Mouse (Mus musculus) A20 (cell line): ENCODE results near the gene Olfr1359.

Source experiments
- DNase-seq: peaks from one replicate; pipeline ENCODE4 v3.0.0-alpha.2; 2011; ENCODE audit warnings: low read depth, low spot score

The Olfr1359 gene

GRCm38 (mm10) chr13:21722993-21723836, 25.3 kb downstream of the Olfr1359 start:
- DNase-seq, result peak; percentile 55

GRCm38 (mm10) chr13:21727948-21728572, 30.1 kb downstream of the Olfr1359 start:
- DNase-seq, result no peak

- DNase-seq, result no peak
Observed at GRCm38 (mm10) chr13:21729544-21729943, 31.6 kb downstream of the Olfr1359 start.

GRCm38 (mm10) chr13:21733466-21733865, 35.6 kb downstream of the Olfr1359 start:
- DNase-seq, result peak; percentile 48

DNA sequence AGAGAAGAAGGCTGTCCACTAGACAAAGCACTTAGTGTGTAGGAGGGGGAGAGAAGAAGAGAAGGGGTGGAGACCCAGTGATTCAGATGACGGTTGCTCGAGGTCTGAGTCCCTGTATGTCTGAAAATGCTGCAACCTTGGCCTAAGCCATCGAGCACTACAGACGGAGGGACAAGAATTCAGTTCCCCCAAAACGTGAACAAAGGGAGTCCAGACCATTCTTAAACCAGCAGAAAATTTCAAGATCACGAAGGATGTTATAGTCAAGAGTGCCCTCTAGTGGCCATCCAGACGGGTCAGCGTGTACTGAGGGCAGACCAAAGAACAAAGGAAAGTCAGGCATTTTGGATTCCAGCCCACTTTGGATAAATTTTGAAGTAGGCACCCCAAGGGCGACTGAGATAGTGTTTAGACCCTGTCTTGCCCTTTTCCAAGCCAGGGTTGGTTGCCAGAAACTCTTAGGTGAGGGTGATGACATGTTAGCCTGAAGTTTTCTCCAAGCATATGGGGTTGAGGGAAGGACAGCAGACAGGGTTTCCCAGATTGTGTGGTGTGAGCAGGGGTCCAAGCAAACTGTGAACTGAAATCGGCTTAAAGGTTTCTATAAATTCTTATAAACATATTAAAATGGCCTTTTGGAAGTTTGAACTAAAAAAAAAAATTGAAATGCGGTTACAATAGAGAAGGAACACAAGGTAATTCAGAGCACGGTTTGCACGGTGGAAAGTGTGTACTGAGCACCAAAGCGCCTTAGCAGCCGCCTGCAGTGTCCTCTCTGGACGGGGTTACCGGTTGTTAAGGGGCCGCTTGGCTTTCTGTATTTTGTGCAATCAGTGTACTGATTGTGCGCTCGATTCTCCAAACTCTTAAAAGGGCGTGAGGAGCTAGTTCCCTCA, 36.3 kb downstream of the Olfr1359 start:
- peak; percentile 90 for DNase-seq

- peak; percentile 94 for DNase-seq
Observed at GRCm38 (mm10) chr13:21734906-21735767, 37.2 kb downstream of the Olfr1359 start, which contains the start of gene Hist1h4j. Gene Hist1h4j (plus strand): TSS chr13:21735064.

GRCm38 (mm10) chr13:21745006-21745405, 47.1 kb downstream of the Olfr1359 start:
- no peak for DNase-seq

DNA sequence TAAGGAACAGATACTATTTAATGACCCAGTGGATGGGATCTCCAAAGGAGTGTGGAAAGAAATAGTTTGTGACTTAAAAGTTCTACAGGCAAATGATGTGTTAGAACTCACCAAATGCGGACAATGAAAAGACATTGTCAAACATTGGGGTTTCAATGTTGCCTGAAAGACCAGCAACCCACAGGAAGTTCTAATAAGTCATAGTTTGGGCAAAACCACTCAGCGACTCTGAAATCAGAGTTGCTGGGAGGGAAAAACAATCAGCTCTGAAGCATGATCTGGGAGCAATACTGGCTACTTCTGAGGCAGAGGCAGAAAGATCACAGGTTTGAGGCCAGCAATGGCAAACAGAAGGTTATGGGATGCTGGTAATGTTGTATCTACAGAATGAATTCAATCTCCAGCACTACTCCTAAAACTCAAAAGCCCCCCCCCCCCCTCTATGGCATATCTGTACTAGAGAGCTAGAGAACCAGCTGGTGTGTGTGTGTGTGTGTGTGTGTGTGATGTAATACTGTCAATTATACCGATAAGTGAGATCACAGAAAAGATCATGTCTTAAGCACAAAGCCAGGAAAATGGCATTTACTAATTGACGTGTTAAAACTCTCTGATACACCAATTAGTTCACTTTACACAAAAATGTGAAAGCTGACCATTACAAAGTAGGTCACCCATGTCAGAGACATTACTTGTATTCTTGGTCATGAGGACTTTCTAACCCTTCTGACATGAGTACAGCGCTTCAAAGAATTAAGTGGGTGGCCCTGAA, 51.7 kb downstream of the Olfr1359 start:
- DNase-seq, result peak; percentile 72

DNA sequence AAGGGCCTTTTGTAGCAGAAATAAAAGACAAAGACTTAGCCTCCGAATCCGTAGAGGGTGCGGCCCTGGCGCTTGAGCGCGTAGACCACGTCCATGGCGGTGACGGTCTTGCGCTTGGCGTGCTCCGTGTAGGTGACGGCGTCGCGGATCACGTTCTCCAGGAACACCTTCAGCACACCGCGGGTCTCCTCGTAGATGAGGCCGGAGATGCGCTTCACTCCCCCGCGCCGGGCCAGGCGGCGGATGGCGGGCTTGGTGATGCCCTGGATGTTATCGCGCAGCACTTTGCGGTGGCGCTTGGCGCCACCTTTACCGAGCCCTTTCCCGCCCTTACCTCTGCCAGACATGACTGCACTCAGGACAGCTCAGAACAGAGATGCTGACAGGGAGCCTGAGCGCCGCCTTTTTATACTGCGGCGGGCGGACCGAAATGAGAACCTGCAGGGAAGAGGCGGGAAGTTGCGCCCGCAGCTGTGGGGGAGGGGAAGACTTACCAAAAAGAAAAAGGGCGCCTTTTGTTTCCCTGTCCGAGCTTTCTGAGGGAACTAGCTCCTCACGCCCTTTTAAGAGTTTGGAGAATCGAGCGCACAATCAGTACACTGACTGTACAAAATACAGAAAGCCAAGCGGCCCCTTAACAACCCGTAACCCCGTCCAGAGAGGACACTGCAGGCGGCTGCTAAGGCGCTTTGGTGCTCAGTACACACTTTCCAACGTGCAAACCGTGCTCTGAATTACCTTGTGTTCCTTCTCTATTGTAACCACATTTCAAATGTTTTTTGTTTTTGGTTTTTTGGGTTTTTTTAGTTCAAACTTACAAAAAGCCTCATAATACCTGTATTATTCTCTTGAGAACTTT, 52.5 kb downstream of the Olfr1359 start, which contains the start of gene Hist1h4k:
Hist1h4k (minus strand) TSS at position 347 of the 859 bp plus-strand sequence.
- DNase-seq, result peak; percentile 95

DNA sequence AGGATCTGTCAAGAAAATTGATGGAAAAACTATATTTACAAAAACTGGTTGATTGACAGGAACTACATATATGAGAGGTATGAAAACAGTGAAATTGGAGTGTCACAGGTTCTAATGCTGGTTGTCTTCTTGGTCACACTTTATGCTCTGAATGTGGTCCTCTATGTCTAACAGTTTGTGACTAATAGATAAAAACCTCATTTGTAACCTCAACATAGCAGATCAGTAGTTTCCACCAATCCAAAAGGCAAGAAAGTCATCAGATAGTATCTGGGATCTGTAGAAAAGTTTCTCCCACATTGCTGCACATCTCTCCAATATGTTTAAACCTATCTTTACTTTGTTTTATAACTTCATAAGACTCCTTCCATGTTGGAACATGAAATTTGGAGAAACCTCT, 53.5 kb downstream of the Olfr1359 start:
- peak; percentile 29 for DNase-seq

- no peak for DNase-seq
Observed at GRCm38 (mm10) chr13:21751827-21752226, 53.9 kb downstream of the Olfr1359 start.

- peak; percentile 48 for DNase-seq
Observed at GRCm38 (mm10) chr13:21752356-21752755, 54.4 kb downstream of the Olfr1359 start.

DNA sequence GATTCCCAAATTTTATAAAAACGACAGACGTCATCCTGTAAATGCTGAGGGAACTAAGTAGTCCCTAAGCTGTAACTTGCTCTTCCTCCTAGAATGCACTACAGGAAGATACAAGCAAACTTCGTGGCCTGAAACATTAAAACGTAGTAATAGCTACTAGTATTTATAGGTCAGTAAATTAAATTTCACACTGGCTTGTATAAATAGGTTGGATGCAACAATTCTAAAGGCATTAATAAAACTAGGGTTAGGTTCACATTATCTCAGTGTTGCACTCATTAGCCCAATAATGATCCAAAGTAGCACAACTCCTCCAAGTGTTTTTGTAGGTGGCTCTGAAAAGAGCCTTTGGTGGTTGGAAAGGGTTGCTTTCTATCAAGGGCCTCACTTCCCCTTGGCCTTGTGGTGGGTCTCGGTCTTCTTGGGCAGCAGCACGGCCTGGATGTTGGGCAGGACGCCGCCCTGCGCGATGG, 55.2 kb downstream of the Olfr1359 start:
- peak; percentile 77 for DNase-seq

DNA sequence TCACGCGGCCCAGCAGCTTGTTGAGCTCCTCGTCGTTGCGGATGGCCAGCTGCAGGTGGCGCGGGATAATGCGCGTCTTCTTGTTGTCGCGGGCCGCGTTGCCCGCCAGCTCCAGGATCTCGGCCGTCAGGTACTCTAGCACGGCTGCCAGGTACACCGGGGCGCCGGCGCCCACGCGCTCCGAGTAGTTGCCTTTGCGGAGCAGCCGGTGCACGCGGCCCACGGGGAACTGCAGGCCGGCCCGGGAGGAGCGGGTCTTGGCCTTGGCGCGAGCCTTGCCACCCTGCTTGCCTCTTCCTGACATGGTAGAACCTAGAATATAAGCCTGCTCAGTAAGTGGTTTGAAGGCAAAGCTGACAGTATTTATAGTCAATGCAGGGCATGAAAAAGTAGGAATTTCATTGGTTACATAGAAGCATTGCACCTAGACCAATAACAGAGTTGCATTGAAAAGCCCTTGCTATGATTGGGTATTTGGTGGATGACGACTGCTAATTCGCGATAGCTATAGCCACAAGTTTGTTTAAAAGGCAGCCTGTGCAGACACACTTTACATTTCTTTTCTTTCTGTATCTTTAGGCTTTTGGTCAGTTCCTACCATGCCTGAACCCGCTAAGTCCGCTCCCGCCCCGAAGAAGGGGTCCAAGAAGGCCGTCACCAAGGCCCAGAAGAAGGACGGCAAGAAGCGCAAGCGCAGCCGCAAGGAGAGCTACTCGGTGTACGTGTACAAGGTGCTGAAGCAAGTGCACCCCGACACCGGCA, 55.8 kb downstream of the Olfr1359 start, which contains the start of the genes Hist1h2ak and Hist1h2bn:
Hist1h2ak (minus strand) TSS at position 304 of the 762 bp plus-strand sequence.
Hist1h2bn (plus strand) TSS at position 600 of the 762 bp plus-strand sequence.
- DNase-seq, result peak; percentile 95

DNA sequence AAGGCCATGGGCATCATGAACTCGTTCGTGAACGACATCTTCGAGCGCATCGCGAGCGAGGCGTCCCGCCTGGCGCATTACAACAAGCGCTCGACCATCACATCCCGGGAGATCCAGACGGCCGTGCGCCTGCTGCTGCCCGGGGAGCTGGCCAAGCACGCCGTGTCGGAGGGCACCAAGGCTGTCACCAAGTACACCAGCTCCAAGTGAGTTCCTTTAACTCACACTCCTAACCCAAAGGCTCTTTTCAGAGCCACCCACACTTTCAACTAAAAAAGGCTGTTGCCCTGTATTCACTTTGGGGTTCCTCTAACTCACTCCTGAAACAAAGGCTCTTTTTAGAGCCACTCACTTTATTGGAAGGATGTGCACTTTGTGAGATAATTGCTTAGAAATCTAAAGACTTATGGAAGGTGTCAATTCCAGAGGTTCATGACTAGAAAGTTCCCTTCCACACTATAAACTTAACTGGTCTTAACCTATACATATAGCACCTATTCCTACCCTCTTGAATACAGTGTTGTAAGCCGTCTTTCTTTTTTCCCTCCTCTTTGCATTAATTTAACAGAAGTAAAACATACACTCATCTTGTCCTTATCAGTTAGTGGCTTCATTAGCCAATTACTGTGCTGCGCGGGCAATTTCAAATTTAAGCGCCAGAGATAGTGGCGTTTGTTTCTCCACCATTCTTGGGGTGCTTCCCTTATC, 56.5 kb downstream of the Olfr1359 start:
- DNase-seq, result peak; percentile 76

DNA sequence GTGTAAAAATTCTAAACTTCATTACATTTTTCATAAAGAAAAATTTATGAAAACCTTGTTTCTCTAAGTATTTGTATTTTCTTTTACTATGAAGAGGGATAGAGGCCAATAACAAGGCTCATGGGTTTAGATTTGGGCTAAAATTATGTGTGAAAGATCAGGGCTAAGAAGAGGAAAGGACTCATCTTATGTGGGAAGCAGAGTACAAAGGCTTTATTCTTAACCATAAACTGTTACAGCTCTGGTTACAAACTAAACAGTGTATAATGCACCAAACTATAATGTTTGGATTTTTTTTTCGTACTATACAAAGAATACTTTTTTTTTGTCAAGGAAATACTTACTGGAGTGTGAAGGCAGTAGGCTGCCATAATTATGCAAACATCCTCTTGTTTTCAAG, 57.8 kb downstream of the Olfr1359 start:
- DNase-seq, result peak; percentile 51
